Mouse (Mus musculus) frontal cortex, adult 2 months (tissue): ENCODE results near the gene BC024978. TPM values are rescaled to one million over a fixed set of nuclear protein-coding genes. Genes with fewer than 3 reads are reported as not detected.

Experiments
- DNase-seq, 2 experiments: peaks; one replicate each; pipeline ENCODE4 v3.0.0; 2022; ENCODE audit warnings: low spot score in 1 of 2; ENCODE audit errors: extremely low spot score in 1 of 2
- polyA plus RNA-seq: library from polyadenylated mRNA; depleted of rRNA; stranded (reverse); fragments of >200 nt; gene quantifications from 2 replicates; pipeline ENCODE4 v1.2.3, GENCODE M21; 2012; rRNA removed

Gene BC024978
- polyA plus RNA-seq = 17.5 and 17.7 TPM in 2 replicates

DNA sequence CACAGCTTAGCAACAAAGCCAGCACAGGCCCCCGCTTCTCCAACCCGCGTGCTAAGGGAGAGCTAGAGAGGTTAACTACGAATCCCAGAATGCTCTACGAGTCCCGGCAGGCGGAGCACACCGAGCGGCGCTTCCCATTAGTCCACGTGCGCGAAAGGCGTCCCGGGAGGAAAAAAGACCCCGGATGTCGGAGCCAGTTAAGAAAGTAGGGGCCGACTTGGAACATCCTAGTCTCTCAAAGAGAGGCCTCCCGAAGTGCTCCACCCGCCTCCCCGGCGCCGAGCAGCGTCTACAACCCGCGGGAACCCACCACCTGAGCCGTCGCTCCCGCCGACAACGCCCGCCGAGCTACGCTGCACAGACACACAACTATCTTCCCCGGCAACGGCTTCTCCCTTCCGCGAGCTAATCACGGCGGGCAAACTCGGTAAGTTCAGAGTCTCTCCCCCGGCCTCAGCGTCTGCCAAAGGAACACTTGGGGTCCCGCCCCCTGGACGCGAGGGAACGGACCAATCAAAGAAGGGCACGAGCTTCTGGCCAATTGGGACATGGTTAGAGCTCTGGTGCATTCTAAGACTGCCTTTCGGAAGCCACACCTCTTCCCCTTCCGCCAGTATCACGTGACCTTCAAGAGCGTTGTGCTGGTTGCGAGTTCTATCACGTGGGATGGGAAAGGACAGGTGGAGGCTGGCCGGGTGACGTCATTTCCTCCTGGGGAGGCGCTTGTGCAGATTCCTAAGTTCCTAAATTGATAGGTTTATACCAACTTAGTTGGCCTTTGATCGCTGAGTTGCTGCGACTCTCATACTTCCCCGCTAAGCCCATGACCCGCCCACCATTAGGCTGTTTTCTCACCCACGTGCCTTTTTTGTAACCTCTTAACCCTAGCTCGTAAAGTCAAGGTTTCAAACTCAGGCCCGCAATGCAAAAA is at the start of gene BC024978, which contains the start of gene Snrpa:
Gene BC024978, plus strand, starts transcription at position 101 of the 931 bp plus-strand sequence.
Gene Snrpa, minus strand, starts transcription at position 591 of the 931 bp plus-strand sequence.
- DNase-seq = peak; percentile 98 to 100

DNA sequence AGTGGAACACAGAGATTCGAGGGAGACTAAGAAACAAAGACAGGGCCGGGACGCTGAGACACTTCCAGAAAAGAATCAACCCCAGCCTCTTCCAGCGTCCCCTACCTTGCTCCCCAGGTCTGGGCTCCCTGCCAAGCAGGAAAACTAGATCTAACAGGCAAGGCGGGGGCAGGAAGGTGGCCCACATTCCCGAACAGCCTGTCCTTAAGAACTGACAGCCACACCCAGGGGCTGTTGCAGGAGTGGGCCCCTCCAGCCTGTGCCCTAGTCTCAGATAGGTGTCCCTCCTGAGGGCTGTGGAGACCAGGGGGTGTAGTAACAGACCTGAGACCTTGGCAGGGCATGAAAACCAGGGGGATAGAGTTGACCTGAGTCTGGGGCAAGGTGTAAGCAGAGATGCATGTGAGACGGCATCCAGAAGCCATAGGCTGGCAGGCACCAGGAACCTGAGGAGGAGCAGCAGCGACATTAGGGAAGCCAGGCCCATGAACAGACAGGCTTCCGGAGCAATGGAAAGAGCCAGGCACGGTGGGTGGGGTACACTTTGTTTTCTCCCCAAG is 42.3 kb upstream of the BC024978 start, which contains the start of gene Cyp2t4:
Gene Cyp2t4, plus strand, starts transcription at position 510 of the 560 bp plus-strand sequence.
- no peak for DNase-seq

DNA sequence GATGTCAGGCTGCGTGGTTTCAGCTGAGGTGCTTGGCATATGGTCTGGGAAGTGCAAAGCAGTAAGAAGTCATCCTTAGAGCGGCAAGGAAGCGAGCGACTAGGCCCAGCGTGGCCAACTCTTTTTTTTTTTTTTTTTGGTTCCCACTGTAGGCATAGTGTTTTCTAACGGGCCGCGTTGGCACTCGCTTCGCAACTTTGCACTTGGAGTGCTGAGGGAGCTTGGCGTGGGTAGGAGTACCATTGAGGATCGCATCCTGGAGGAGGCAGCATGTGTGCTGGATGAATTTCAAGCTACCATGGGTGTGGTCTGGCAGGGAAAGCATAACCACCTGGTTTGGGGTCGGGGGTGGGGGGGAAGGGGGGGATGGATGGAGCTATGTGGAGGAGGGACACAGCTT is 39.6 kb upstream of the BC024978 start:
- peak in 1 of 2 experiments; percentile 80 for DNase-seq

DNA sequence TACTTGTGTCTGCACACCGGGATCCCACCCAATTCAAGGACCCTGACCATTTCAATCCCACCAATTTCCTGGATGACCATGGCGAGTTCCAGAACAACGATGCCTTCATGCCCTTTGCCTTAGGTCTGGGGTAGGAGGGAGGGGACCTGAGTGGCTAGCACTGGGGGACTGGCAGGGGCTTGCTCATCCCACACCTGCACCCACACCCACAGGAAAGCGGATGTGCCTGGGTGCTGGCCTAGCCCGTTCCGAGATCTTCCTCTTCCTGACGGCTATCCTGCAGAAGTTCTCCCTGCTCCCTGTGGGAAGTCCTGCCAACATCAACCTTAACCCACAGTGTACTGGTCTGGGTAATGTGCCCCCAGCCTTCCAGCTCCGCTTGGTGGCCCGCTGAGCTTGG is 37.4 kb upstream of the BC024978 start:
- no peak for DNase-seq

DNA sequence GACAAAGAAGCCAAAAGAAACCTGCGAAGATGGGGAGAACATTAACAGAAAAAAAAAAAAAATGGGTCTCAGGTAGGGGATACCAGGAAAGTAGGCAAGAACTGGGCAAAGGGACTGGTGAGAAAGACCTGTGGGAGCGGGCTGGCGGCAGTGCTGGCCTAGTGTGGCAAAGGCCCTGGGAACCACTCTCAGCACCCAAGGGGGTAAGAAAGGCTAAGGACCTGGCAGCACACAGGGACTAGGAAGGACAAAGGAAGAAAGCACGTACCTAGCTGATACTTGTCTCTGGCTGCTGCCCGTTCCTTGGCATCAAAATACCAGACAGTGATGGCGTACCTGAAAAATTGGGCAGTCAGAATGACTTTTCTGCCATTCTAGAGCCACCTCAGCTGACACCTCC is 36.3 kb upstream of the BC024978 start:
- DNase-seq = no peak

GRCm38 (mm10) chr7:27159882-27160281 is 35.7 kb upstream of the BC024978 start:
- peak; percentile 85 to 92 for DNase-seq

GRCm38 (mm10) chr7:27160921-27161320 is 34.7 kb upstream of the BC024978 start:
- no peak for DNase-seq

- no peak for DNase-seq
Observed at GRCm38 (mm10) chr7:27161744-27162143, 33.8 kb upstream of the BC024978 start.

- DNase-seq = no peak
Observed at GRCm38 (mm10) chr7:27162780-27163449, 32.7 kb upstream of the BC024978 start.

- DNase-seq = no peak
Observed at GRCm38 (mm10) chr7:27163450-27163805, 32.2 kb upstream of the BC024978 start.

DNA sequence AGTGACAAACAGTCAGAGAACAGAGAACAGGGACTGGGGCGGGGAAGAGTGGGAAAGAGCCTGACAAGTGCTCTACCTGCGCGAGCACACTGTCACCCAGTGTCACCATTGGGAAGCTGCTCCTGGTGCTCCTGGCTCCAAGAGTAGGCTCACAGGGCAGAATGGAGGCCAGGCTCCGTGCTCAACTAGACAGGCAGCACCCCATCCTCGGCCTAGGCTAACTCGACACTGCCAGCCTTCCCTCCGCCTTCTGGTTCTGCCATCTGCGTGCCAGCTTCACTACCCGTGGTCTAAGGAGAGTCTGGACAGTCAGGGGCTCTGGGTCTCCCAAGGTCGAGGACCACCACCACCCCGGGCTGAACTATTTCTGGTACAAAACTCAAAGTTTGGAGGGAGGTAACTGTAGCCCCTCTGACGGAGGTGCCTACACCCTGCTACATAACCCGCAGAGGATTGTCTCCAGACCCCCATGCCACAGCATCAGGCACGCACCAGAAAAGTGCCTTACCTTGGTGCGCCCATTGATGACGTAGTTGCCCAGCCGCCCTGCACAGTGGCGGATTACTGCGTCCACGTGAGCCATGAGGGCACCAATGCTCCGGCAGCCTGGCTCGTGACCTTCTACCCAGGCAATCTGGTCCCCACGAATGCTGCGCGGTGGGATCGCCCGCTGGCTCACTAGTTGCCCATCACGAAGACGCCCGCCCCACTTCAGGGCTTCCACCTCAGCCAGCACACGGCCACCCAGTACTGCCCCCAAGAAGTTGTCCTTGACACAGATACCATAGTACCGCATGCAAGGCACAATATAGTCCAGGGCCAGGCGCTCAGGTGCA is 31.3 kb upstream of the BC024978 start:
- DNase-seq = peak in 1 of 2 experiments; percentile 74

DNA sequence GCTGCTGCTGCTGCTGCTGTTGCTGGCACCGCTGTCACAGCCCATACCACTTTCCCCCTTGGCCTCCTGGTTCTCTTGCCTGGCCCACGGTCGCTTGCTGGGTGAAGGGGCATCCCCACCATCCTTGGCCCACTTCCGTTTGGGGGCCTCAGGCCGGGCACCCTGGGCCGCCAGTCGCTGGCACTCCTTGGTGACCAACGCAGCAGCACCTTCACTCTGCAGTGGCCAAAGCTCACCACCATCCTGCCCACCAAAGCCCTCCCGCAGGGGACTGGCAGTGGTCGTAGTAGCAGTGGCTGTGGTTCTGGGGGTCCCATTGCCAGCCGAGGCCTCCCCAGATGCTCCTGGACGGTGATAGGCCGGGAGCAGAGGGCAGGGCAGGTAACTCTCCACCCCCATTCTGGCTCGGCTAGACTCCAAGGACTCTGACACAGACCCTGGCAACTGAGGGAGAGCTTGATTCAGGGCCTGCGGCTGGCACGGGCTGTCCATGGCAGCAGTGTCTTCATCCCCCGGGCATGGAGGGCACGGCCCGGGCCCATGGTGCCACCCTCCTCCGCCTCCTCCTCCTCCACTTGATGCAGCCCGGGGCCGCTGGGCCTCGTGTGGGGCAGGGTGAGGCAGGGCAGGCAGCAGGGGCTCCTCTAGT is 30.4 kb upstream of the BC024978 start:
- no peak for DNase-seq

GRCm38 (mm10) chr7:27165696-27166095 is 29.9 kb upstream of the BC024978 start:
- no peak for DNase-seq

DNA sequence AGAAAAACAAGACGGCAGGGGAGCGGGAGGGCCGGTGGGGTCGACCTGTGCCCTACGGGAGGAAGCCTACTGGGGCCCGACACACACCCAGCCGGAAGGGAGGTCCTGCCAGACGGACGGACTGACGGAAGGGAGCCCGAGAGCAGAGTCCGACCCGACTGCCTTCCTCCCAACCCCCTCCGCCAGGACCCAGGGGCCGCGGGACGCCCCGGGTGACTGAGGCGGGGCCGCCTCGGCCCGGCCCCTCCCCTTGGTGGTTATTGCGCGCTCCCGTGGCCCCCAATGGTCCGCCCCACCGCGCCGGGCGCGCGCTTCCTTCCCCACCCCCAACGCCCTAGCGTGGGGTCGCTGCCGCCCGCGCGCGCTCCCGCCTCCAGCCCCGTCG is 29.4 kb upstream of the BC024978 start:
- DNase-seq = peak in 1 of 2 experiments; percentile 68

DNA sequence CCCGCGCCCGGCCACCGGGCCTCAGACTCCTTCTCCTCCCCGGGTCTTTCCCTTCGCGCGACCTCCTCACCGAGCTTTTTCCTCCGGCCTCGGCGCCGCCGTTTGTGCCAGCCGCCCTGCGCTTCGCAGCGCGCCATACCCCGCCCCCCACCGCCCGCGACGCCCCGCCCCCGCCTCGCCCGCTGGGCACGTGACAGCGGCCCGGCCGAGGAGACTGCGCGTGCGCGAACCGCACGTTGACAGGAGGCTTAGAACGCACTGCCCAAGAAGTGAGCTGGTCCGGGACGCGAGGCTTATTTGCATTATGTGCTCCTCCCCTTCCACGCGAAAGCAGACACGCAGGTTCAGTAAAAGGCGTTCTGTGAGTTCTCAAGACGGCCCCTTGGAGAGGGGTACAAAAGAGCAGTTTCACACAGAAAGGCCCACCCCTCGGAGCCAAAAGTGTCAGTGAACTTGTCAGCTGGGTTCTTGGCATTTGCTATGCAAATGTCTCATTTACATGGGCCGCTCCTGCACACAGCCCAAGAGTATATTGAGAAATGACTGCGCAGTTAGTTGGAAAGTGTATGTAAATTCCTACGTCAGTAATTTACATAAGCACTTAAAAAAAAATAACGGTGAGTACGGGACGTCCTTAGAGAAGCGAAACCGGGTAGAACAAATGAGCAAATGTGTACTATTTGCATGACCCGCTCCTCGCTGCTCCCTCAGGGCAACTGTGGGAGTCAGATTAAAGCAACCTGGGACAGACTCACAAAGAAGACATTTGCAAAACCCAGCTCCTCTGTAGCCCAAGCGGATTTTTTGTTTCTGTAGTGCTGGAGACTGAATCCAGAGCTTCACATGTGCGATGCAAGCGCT is 28.7 kb upstream of the BC024978 start, which contains the start of gene Egln2:
Gene Egln2, minus strand, starts transcription at position 189 of the 861 bp plus-strand sequence.
- peak; percentile 93 to 96 for DNase-seq

- DNase-seq = no peak
Observed at GRCm38 (mm10) chr7:27167475-27168094, 28.0 kb upstream of the BC024978 start.

DNA sequence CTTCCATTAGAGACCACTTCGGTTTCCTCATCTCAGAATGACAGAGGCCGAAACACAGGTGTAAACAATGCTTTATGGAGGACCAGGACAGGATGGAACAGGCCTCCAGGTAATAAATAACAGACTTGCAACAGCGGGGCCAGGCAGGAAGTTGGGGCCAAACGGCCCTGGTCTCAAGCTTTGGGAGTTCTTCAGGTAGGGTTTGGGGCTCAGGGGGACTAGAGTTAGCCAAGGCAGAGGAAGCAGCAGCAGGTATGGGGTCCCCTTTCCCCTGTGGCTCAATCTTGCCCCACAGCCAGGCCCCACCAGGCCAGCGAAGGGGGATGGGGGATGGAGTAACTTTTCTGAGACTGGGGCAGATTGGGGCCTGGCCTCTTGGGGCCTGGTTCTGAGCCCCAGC is 27.2 kb upstream of the BC024978 start:
- DNase-seq = no peak

DNA sequence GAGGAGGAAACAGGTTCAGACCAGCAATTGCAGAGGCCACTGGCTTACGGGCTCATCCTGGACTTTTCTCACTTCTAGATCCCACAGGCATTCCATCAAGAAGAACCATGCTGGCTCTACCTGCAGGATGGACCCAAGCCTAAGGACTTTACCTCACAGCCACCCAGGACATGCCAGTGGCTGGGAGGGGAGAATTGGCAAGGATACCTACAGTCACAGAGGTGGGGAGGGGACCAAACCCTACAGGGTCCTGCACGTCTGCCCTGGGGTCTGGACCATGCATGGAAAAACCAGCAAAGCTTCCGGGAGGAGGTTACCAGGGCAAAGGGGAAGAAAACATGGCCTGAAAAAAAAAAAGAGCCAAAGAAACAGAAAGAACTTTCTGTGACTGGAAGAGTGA is 24.6 kb upstream of the BC024978 start:
- no peak for DNase-seq
